Mouse (Mus musculus) bone marrow macrophage, adult 2 months (primary cell): ENCODE data around the gene 2810408A11Rik.

Experiments
- CTCF ChIP-seq: IDR thresholded peaks from 2 replicates; pipeline ENCODE4 v1.5.1; 2012; ENCODE audit warnings: low read depth, mild to moderate bottlenecking, low read length, moderate library complexity
- POLR2A ChIP-seq: IDR thresholded peaks from 2 replicates; pipeline ENCODE4 v1.6.1; 2012; ENCODE audit warnings: mild to moderate bottlenecking, low read depth, low read length, borderline replicate concordance

DNA sequence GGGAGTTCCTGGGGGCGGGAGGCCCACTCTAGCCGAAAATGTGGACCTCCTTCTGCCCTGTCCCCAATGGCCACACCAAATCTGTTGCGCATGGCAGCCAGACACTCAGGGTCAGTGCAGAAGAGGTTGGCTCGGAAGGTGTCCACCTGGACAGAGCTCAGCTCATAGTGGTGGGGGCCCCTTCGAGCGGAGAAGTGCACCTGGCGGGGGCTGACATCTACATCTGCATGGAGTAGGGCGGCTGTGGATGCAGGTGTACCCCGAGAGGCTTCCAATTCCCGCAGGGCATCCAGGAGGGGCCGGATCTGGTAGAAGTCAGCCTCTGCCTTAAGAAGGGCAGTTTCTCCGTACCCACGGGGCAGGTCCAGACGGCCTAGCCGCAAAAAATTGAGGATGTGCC lies 21.1 kb downstream of the 2810408A11Rik start:
- TF ChIP-seq CTCF (no peak), POLR2A (no peak)
